Mouse (Mus musculus) embryonic facial prominence, embryonic 10.5 days (tissue): ENCODE data around the gene Tdrd9. TPM values are rescaled to one million over a fixed set of nuclear protein-coding genes. Genes with fewer than 3 reads are reported as not detected.
A peak's percentile ranks its signal among the peaks of the same experiment; 100 is the strongest.

Experiments used
- DNase-seq: peaks from one replicate; pipeline ENCODE4 v3.0.0-alpha.2; 2017; ENCODE audit warnings: low spot score
- H3K27ac ChIP-seq: fragments of 300-500 bp; sonication (generic); replicated peaks from 2 replicates; pipeline ENCODE4 v1.5.1; 2016; ENCODE audit warnings: mild to moderate bottlenecking
- H3K27me3 ChIP-seq: fragments of 300-500 bp; sonication (generic); replicated peaks from 2 replicates; pipeline ENCODE4 v1.6.1; 2016; ENCODE audit warnings: low read depth, mild to moderate bottlenecking; ENCODE audit not compliant: poor library complexity, severe bottlenecking
- H3K36me3 ChIP-seq: fragments of 300-500 bp; sonication (generic); replicated peaks from 2 replicates; pipeline ENCODE4 v1.6.1; 2016; ENCODE audit warnings: mild to moderate bottlenecking, moderate library complexity
- H3K4me1 ChIP-seq: fragments of 300-500 bp; sonication (generic); 2 replicates; pipeline ENCODE4 v1.6.1; 2016
- H3K4me3 ChIP-seq: fragments of 300-500 bp; sonication (generic); 2 replicates; pipeline ENCODE4 v1.5.1; 2016; ENCODE audit warnings: mild to moderate bottlenecking, moderate library complexity
- H3K9me3 ChIP-seq: fragments of 300-500 bp; sonication (generic); 2 replicates; pipeline ENCODE4 v1.6.1; 2016; ENCODE audit warnings: mild to moderate bottlenecking
- WGBS: fragments of 180-500 bp; shearing (Covaris S2); methylation state at CpG from one replicate; pipeline ENCODE4 v1.1.7; 2016; 5-methylcytosine and 5-hydroxymethylcytosine counted together
- polyA plus RNA-seq: library from polyadenylated mRNA; unstranded; fragments of >200 nt; fragmentation: Nextera tagmentation; extraction: Ambion mirVana; gene quantifications from 2 replicates; pipeline ENCODE4 v1.2.1, GENCODE M21; 2016

Gene Tdrd9
- polyA plus RNA-seq, 1 experiment from 2014 or later: 1.1 TPM

DNA sequence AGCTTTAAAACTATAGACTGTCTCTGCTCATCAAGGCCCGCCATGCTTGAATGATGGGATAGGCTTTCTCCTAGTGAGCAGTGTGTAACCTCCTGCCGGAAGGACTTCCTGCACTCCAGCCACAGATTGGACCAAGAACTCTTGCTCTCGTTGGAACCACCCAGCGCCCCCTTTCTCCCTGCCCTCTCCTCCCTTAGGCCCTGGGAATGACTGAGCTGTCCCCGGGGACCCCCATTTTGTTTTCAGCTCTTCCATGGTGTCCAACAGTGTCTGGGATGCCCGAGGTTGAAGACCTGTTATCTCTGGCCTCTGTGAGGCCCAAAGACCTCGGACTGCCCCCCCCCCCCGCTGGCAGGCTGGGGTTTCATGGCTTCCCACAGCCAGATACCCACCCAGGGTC, 108.6 kb downstream of the Tdrd9 start:
- Histone ChIP-seq H3K27ac (no peak overlapping the region), H3K4me3 (no peak overlapping the region), H3K4me1 (peaks cover 5% of the 10 kb centered on the region; the same call in 1 of the 2 replicates), H3K27me3 (0 out of 2 replicates have a peak, but pooled peaks cover 3% of the 10 kb centered on the region), H3K36me3 (no peaks in the 10 kb centered on the region), H3K9me3 (no peaks in the 10 kb centered on the region)
- 80% methylated on average over 8 of the region's 8 CpGs for WGBS
- no peak for DNase-seq

GRCm38 (mm10) chr12:112080911-112081310, 109.6 kb downstream of the Tdrd9 start:
- Histone ChIP-seq H3K36me3 (no peaks in the 10 kb centered on the region), H3K9me3 (no peaks in the 10 kb centered on the region), H3K4me3 (no peak overlapping the region), H3K4me1 (peaks cover 5% of the 10 kb centered on the region; the same call in 1 of the 2 replicates), H3K27me3 (0 out of 2 replicates have a peak, but pooled peaks cover 3% of the 10 kb centered on the region), H3K27ac (no peak overlapping the region)
- WGBS: 92% methylated on average over 4 of the region's 4 CpGs
- no peak for DNase-seq

- Histone ChIP-seq H3K9me3 (no peaks in the 10 kb centered on the region), H3K4me1 (peaks cover 8% of the 10 kb centered on the region; the same call in 1 of the 2 replicates), H3K36me3 (no peaks in the 10 kb centered on the region), H3K27ac (no peak overlapping the region), H3K4me3 (no peak overlapping the region), H3K27me3 (0 out of 2 replicates have a peak, but pooled peaks cover 3% of the 10 kb centered on the region)
- no peak for DNase-seq
- WGBS: 52% methylated on average over 1 of the region's 1 CpGs
Measured at GRCm38 (mm10) chr12:112082241-112082640, 110.9 kb downstream of the Tdrd9 start.

DNA sequence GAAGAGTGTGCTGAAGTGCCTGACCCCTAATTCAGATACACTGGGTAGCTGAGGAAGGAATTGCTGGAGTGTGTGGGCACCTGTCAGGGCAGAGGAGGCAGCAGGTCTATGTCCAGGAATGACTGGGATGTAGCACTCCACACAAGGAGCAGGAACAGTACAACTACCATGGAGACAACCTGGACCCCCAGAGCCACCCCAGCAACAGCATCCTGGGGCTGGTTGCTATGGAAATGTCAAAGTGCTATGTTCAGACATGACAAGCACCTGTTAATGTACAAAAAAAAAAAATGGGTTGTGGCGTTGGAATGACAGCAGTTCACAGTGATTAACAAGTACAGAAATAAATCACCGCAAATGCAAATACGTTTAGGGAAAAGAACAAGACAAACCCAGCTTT, 114.9 kb downstream of the Tdrd9 start:
- no peak for DNase-seq
- Histone ChIP-seq H3K36me3 (no peaks in the 10 kb centered on the region), H3K27ac (no peak overlapping the region), H3K27me3 (peaks cover 6% of the 10 kb centered on the region; the same call in 1 of the 2 replicates), H3K9me3 (no peaks in the 10 kb centered on the region), H3K4me1 (peaks cover 6% of the 10 kb centered on the region; the same call in 1 of the 2 replicates), H3K4me3 (no peak overlapping the region)
- WGBS: 93% methylated on average over 3 of the region's 3 CpGs

DNA sequence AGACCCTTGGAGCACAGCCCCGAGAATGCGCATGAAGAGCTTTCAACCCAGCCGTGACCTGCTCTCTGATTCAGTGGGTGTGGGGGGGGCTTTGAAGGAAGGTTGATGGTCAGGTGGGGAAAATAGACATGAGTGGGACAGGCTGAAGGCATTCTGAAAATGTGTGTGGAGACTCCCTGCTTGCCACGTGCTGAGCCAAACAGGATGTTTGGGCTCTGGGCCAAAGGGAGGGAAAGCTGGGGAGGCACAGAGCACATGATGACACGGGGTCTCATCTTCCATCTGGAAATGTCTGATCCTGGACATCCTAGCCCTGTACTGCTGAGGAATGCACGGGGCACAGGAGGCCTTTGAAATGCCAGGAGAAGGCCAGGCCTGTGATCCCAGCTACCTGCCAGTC, 115.4 kb downstream of the Tdrd9 start:
- Histone ChIP-seq H3K27me3 (peaks cover 10% of the 10 kb centered on the region; the same call in 1 of the 2 replicates), H3K36me3 (no peaks in the 10 kb centered on the region), H3K4me3 (no peak overlapping the region), H3K27ac (no peak overlapping the region), H3K9me3 (no peaks in the 10 kb centered on the region), H3K4me1 (peaks cover 6% of the 10 kb centered on the region; the same call in 1 of the 2 replicates)
- no peak for DNase-seq
- WGBS: 85% methylated on average over 6 of the region's 6 CpGs

DNA sequence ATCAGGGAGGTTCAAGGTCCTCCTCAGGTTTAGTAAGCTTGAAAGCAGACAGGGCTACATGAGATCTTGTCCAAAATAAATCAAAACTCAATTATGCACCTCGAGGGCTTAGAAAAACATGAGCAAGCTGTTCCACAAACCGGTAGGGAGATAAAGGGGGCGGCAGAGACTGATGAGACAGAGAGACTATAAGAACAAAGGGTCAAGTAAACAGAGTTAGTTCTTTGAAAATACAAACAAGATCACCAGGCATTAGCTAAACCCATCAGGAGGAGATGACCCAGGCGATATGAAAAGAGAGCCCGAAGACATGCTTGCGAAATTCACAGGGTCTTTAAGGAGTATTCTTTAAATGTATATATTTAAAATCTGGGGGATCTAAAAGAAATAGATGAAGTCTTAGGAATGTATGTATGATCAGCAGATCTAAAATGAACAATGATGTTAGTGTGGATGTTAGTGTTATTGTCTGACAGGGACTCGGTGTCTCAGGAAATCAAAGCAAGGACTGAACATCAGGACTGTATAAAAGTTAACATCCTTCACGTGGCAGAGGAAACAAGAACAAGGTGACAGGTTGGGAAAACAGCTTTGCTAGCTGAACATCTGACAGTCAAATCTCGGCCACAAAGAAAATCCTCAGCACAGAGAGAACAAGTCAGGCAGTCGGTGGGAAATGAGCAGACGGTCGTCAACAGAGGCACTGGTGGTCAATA, 117.4 kb downstream of the Tdrd9 start:
- Histone ChIP-seq H3K9me3 (no peaks in the 10 kb centered on the region), H3K36me3 (no peaks in the 10 kb centered on the region), H3K4me3 (no peak overlapping the region), H3K27ac (no peak overlapping the region), H3K4me1 (peaks cover 6% of the 10 kb centered on the region; the same call in 1 of the 2 replicates), H3K27me3 (peaks cover 12% of the 10 kb centered on the region; the same call in 1 of the 2 replicates)
- DNase-seq: no peak
- 70% methylated on average over 12 of the region's 12 CpGs for whole genome bisulfite sequencing

- DNase-seq: peak; percentile 73
- 10% methylated on average over 12 of the region's 12 CpGs for WGBS
- no peak overlapping the region for H3K27ac ChIP-seq
Measured at GRCm38 (mm10) chr12:112091054-112091453, 119.7 kb downstream of the Tdrd9 start.

DNA sequence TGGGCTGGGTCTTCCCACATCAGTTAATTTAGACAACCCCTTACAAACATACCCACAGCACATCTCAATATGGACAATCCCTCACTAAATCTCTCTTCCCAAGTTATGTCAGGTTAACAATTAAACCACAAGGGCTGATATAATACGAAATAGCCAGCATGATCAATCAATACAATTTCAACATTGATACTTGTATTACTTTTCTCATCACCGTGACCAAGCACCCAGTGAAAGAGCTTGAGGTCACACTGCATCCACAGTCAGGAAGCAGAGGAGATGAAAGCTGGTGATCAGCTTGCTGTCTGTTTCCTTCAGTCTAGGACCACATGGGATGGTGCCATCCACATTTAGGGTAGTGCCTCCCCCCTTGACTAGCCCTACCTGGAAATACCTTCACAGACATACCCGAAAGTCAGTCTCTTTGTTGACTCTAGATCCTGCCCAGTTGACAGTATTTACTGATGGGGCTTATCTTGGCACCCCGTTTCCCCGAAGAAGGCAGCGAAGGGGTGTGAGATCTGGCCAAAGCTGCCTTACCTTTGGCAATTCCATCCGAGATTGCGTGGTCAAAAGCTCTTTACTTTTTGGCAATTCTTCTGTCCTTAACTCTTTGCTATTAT, 123.0 kb downstream of the Tdrd9 start:
- Histone ChIP-seq H3K36me3 (no peaks in the 10 kb centered on the region), H3K27ac (no peak overlapping the region), H3K27me3 (peaks cover 10% of the 10 kb centered on the region; the same call in 1 of the 2 replicates), H3K9me3 (no peaks in the 10 kb centered on the region), H3K4me3 (no peak overlapping the region), H3K4me1 (peaks cover 3% of the 10 kb centered on the region; the same call in 1 of the 2 replicates)
- 81% methylated on average over 8 of the region's 8 CpGs for WGBS
- no peak for DNase-seq

More at GRCm38 (mm10) chr12:112091054-112091453, 119.7 kb downstream of the Tdrd9 start:
- Histone ChIP-seq H3K9me3 (no peaks in the 10 kb centered on the region), H3K4me3 (no peak overlapping the region), H3K27me3 (peaks cover 12% of the 10 kb centered on the region; the same call in 1 of the 2 replicates), H3K4me1 (peaks cover 6% of the 10 kb centered on the region; the same call in 1 of the 2 replicates), H3K36me3 (no peaks in the 10 kb centered on the region)

GRCm38 (mm10) chr12:112096051-112096732, 124.8 kb downstream of the Tdrd9 start:
- peaks cover 3% of the 10 kb centered on the region; the same call in 1 of the 2 replicates for H3K4me1 ChIP-seq
- DNase-seq: no peak
- 82% methylated on average over 13 of the region's 13 CpGs for WGBS
- H3K36me3 ChIP-seq: no peaks in the 10 kb centered on the region
- no peak overlapping the region for H3K4me3 ChIP-seq
- H3K9me3 ChIP-seq: no peaks in the 10 kb centered on the region
- no peak overlapping the region for H3K27ac ChIP-seq
- H3K27me3 ChIP-seq: peaks cover 6% of the 10 kb centered on the region; the same call in 1 of the 2 replicates

DNA sequence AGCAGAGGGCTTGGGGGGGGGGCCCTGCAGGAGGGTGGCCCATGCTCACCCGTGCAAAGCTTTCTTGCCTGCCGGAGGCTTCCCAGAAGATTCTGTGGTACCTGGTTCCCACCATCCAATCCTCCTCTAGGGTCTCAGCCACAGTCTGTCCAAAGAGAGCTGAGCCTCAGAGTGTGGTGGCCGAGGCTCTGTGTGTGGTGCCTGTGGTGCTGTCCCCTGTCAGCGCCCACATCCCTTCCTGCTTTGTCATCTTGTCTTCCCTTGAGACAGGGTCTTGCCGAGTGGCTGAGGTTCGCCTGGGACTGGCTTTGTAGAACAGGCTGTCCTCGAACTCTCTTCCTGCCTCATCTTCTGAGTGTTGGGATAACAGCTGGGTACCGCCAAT, 125.4 kb downstream of the Tdrd9 start:
- WGBS: 73% methylated on average over 8 of the region's 8 CpGs
- no peak overlapping the region for H3K27ac ChIP-seq
- H3K27me3 ChIP-seq: peaks cover 3% of the 10 kb centered on the region; the same call in 1 of the 2 replicates
- DNase-seq: no peak
- H3K4me1 ChIP-seq: peaks cover 6% of the 10 kb centered on the region; the same call in 1 of the 2 replicates
- H3K4me3 ChIP-seq: no peak overlapping the region
- no peaks in the 10 kb centered on the region for H3K36me3 ChIP-seq
- no peaks in the 10 kb centered on the region for H3K9me3 ChIP-seq

- DNase-seq: no peak
- peaks cover 6% of the 10 kb centered on the region; the same call in 1 of the 2 replicates for H3K4me1 ChIP-seq
- no peak overlapping the region for H3K4me3 ChIP-seq
- H3K27ac ChIP-seq: no peak overlapping the region
- H3K9me3 ChIP-seq: no peaks in the 10 kb centered on the region
- no peaks in the 10 kb centered on the region for H3K36me3 ChIP-seq
- no peaks in the 10 kb centered on the region; the same call in 1 of the 2 replicates for H3K27me3 ChIP-seq
- WGBS: 39% methylated on average over 4 of the region's 4 CpGs
Measured at GRCm38 (mm10) chr12:112100106-112100505, 128.7 kb downstream of the Tdrd9 start.

- Histone ChIP-seq H3K27me3 (peaks cover 1% of the 10 kb centered on the region; the same call in 1 of the 2 replicates), H3K4me1 (peaks cover 6% of the 10 kb centered on the region; the same call in 1 of the 2 replicates), H3K4me3 (no peak overlapping the region), H3K36me3 (no peaks in the 10 kb centered on the region), H3K27ac (no peak overlapping the region; the same call in 1 of the 2 replicates), H3K9me3 (no peaks in the 10 kb centered on the region)
- 64% methylated on average over 4 of the region's 4 CpGs for WGBS
- DNase-seq: no peak
Measured at GRCm38 (mm10) chr12:112101045-112101444, 129.7 kb downstream of the Tdrd9 start.
